ENCODE assay signal across 14 mouse cellular contexts in genomic region chr6:118825400-118825871, GRCm38 (mm10).
DNase-seq lines count a peak whose midpoint lies in the region; ATAC-seq and TF ChIP-seq lines count a peak whose summit lies in the region.
"Had no signal": no experiment of that assay in that cellular context is flagged by ENCODE, and none has a peak within 500 bp of the region (broad histone marks: within the 10 kb centered on the region; RNA-seq: fewer than 3 reads in every experiment).

No protein-coding gene starts in this region.

- H3K4me1 ChIP-seq in lung, embryonic 14.5 days (ENCODE audit: insufficient read depth), result peaks cover 18% of the 10 kb centered on the region
- H3K4me1 ChIP-seq in kidney, postnatal 0 days (replicated peaks; ENCODE audit: insufficient read depth, low read length), result no peaks in the 10 kb centered on the region
- peaks cover 4% of the 10 kb centered on the region; the same call in 1 of the 2 replicates for H3K4me1 ChIP-seq in stomach, embryonic 15.5 days
- peaks cover 7% of the 10 kb centered on the region for H3K4me1 ChIP-seq in forebrain, embryonic 14.5 days (ENCODE audit: control insufficient read depth, insufficient read depth, low read length)

- H3K4me2 ChIP-seq in lung, embryonic 14.5 days, result no peak overlapping the region
- H3K4me2 ChIP-seq in kidney, postnatal 0 days (ENCODE audit: low read length), result no peak overlapping the region
- H3K4me2 ChIP-seq in stomach, embryonic 15.5 days, result no peak overlapping the region
- no peak overlapping the region for H3K4me2 ChIP-seq in forebrain, embryonic 14.5 days (ENCODE audit: low read length)
- H3K4me2 ChIP-seq: hindbrain, embryonic 14.5 days; liver, embryonic 11.5 days; midbrain, embryonic 12.5 days; neural tube, embryonic 13.5 days had no signal

- TF ChIP-seq CTCF in lung, embryonic 14.5 days (IDR thresholded peaks at IDR 0.05; ENCODE audit: low read depth), result no peak
- no peak for TF ChIP-seq CTCF in kidney, postnatal 0 days (IDR thresholded peaks at IDR 0.05; ENCODE audit: low read depth)

- 0 out of 2 replicates have a peak, but pooled peaks have one; percentile 21 for ATAC-seq in frontal cortex, adult (ENCODE audit: low TSS enrichment)
- peak; percentile 90 for ATAC-seq in lung, embryonic 14.5 days (ENCODE audit: insufficient read depth)
- ATAC-seq in kidney, postnatal 0 days (replicated peaks; ENCODE audit: low FRiP score, low read depth), result no peak
- no peak for ATAC-seq in stomach, embryonic 15.5 days (ENCODE audit: insufficient read depth, low FRiP score, low read depth)
- no peak for ATAC-seq in forebrain, embryonic 14.5 days

- no peaks in the 10 kb centered on the region for H3K36me3 ChIP-seq in lung, embryonic 14.5 days (ENCODE audit: insufficient read depth)
- no peaks in the 10 kb centered on the region for H3K36me3 ChIP-seq in kidney, postnatal 0 days (ENCODE audit: insufficient read depth, low read length)
- H3K36me3 ChIP-seq in stomach, embryonic 15.5 days, result no peaks in the 10 kb centered on the region
- H3K36me3 ChIP-seq in forebrain, embryonic 14.5 days (ENCODE audit: control insufficient read depth, insufficient read depth, low read length), result no peaks in the 10 kb centered on the region
- H3K36me3 ChIP-seq: midbrain, embryonic 12.5 days; neural tube, embryonic 13.5 days had no signal

- WGBS in lung, embryonic 14.5 days, result 34% methylated on average over 6 of the region's 6 CpGs
- WGBS in kidney, postnatal 0 days, result 54% methylated on average over 6 of the region's 6 CpGs
- 39% methylated on average over 6 of the region's 6 CpGs for WGBS in stomach, embryonic 15.5 days
- WGBS in forebrain, embryonic 14.5 days, result 65% methylated on average over 6 of the region's 6 CpGs

- no peak for DNase-seq in frontal cortex, postnatal 25 days (ENCODE audit: low spot score in 2 of 2)
- peak; percentile 92 for DNase-seq in lung, embryonic 14.5 days
- no peak for DNase-seq in lung, adult 18-20 months
- peak; percentile 40 for DNase-seq in kidney, postnatal 0 days (ENCODE audit: low spot score)
- DNase-seq in forebrain, embryonic 14.5 days (ENCODE audit: low spot score), result no peak
- DNase-seq in urinary bladder, postnatal 25 days (ENCODE audit: low spot score), result no peak
- DNase-seq: adrenal gland, adult 8-10 months; right cerebral cortex, postnatal 14 days had no signal

- no peaks in the 10 kb centered on the region for H3K27me3 ChIP-seq in lung, embryonic 14.5 days (ENCODE audit: insufficient read depth, low read length)
- H3K27me3 ChIP-seq in kidney, postnatal 0 days (ENCODE audit: insufficient read depth, low read length), result no peaks in the 10 kb centered on the region
- no peaks in the 10 kb centered on the region for H3K27me3 ChIP-seq in stomach, embryonic 15.5 days (replicated peaks)
- no peaks in the 10 kb centered on the region for H3K27me3 ChIP-seq in forebrain, embryonic 14.5 days (replicated peaks; ENCODE audit: control insufficient read depth, insufficient read depth, low read length)
- H3K27me3 ChIP-seq: midbrain, embryonic 12.5 days; neural tube, embryonic 13.5 days had no signal

- H3K4me3 ChIP-seq in lung, embryonic 14.5 days (ENCODE audit: low read depth, low read length), result no peak overlapping the region
- no peak overlapping the region for H3K4me3 ChIP-seq in kidney, postnatal 0 days (replicated peaks; ENCODE audit: low read depth, low read length)
- H3K4me3 ChIP-seq in stomach, embryonic 15.5 days (replicated peaks), result no peak overlapping the region
- H3K4me3 ChIP-seq in forebrain, embryonic 14.5 days (ENCODE audit: low read depth, low read length), result no peak overlapping the region
- H3K4me3 ChIP-seq: midbrain, embryonic 12.5 days; neural tube, embryonic 13.5 days had no signal

- H3K9me3 ChIP-seq in lung, embryonic 14.5 days (ENCODE audit: low read depth, low read length), result no peaks in the 10 kb centered on the region
- no peaks in the 10 kb centered on the region for H3K9me3 ChIP-seq in kidney, postnatal 0 days (replicated peaks; ENCODE audit: low read length)
- no peaks in the 10 kb centered on the region for H3K9me3 ChIP-seq in stomach, embryonic 15.5 days
- H3K9me3 ChIP-seq in forebrain, embryonic 14.5 days (replicated peaks; ENCODE audit: control insufficient read depth, low read length), result no peaks in the 10 kb centered on the region
- H3K9me3 ChIP-seq: midbrain, embryonic 12.5 days; neural tube, embryonic 13.5 days had no signal

- H3K9ac ChIP-seq in lung, embryonic 14.5 days, result no peak overlapping the region
- no peak overlapping the region for H3K9ac ChIP-seq in kidney, postnatal 0 days (ENCODE audit: low read depth, low read length)
- no peak overlapping the region for H3K9ac ChIP-seq in stomach, embryonic 15.5 days
- H3K9ac ChIP-seq in forebrain, embryonic 14.5 days (ENCODE audit: low read length), result no peak overlapping the region
- H3K9ac ChIP-seq: hindbrain, embryonic 14.5 days; midbrain, embryonic 12.5 days; neural tube, embryonic 13.5 days had no signal

- peak overlapping the region; percentile 69 for H3K27ac ChIP-seq in lung, embryonic 14.5 days (ENCODE audit: low read depth)
- no peak overlapping the region; the same call in 1 of the 2 replicates for H3K27ac ChIP-seq in kidney, postnatal 0 days
- H3K27ac ChIP-seq in stomach, embryonic 15.5 days, result peak overlapping the region; percentile 31; the same call in 1 of the 2 replicates
- H3K27ac ChIP-seq in forebrain, embryonic 14.5 days (ENCODE audit: low read depth, low read length), result no peak overlapping the region
- H3K27ac ChIP-seq: hindbrain, embryonic 14.5 days; midbrain, embryonic 12.5 days; neural tube, embryonic 13.5 days had no signal

Comparison
In these comparisons a context has a peak if more than half of its experiments do, and no peak if none do; other contexts are left out.
1. DNase-seq: peak in lung, embryonic 14.5 days (single experiment) and kidney, postnatal 0 days (single experiment); none in frontal cortex, postnatal 25 days (0 of 2), lung, adult 18-20 months (0 of 2), forebrain, embryonic 14.5 days (single experiment) and urinary bladder, postnatal 25 days (single experiment).
2. ATAC-seq: peak in frontal cortex, adult (single experiment) and lung, embryonic 14.5 days (single experiment); none in kidney, postnatal 0 days (single experiment), stomach, embryonic 15.5 days (single experiment) and forebrain, embryonic 14.5 days (single experiment).
3. H3K27ac ChIP-seq: peak in lung, embryonic 14.5 days (single experiment) and stomach, embryonic 15.5 days (single experiment); none in kidney, postnatal 0 days (single experiment) and forebrain, embryonic 14.5 days (single experiment).